Mouse (Mus musculus): ENCODE results near the gene Scrn2.

DNA sequence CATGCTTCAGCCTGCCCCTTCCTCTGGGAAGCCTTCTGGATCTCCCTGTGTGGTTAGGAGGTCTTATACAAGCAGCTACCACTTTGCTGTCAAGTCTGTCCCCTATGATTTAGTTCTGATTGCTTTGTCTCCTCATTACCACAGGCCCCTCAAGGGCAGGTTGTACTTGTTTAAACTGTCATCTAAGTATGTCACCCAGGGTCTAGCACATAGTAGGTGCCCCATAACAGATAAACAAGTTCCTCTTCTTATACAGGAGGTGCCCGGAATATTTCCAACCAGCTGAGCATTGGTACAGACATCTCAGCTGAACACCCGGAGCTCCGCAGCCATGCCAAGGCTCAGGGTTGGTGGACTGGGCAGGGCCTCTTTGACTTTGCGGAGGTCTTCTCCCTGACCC is 2.8 kb downstream of the Scrn2 start:
- no peak for TF ChIP-seq ELF1 (IDR thresholded peaks at IDR 0.05; ENCODE audit: low read depth, low read length)
- TF ChIP-seq CTCF (IDR thresholded peaks at IDR 0.05 in 2 of 3, conservative IDR thresholded peaks at IDR 0.05 in 1 of 3; ENCODE audit: control insufficient read depth in 1 of 3, insufficient read depth in 1 of 3, low read depth in 2 of 3, low read length in 3 of 3, poor library complexity in 1 of 3, severe bottlenecking in 1 of 3), result no peak
- no peak for TF ChIP-seq BHLHE40 (IDR thresholded peaks at IDR 0.05; ENCODE audit: borderline replicate concordance, low read depth, low read length)
- no peak for TF ChIP-seq E2F4 (IDR thresholded peaks at IDR 0.05; ENCODE audit: borderline replicate concordance, low read depth, low read length)
- TF ChIP-seq USF1 (IDR thresholded peaks at IDR 0.05; ENCODE audit: low read depth, low read length), result no peak
- no peak for TF ChIP-seq POLR2AphosphoS5 (IDR thresholded peaks at IDR 0.05; ENCODE audit: borderline replicate concordance, low read depth, low read length)
- no peak for TF ChIP-seq JUND (IDR thresholded peaks at IDR 0.05; ENCODE audit: low read depth, low read length)
- TF ChIP-seq USF2 (IDR thresholded peaks at IDR 0.05; ENCODE audit: borderline replicate concordance in 1 of 2, insufficient read depth in 1 of 2, low read depth in 1 of 2, low read length in 2 of 2), result no peak

Data from MEL (cell line).